Mouse (Mus musculus) limb, embryonic 12.5 days (tissue): ENCODE results near the gene Med9. TPM values are rescaled to one million over a fixed set of nuclear protein-coding genes. Genes with fewer than 3 reads are reported as not detected.

Experiments used
- ATAC-seq: fragments of 200-750 bp; cut with Nextera tagmentation; 2 replicates; pipeline ENCODE4 v1.8.0; 2017; ENCODE audit warnings: low read depth, moderate TSS enrichment; ENCODE audit not compliant: insufficient number of reproducible peaks, insufficient read depth, low FRiP score, low TSS enrichment
- H3K27ac ChIP-seq: fragments of 300-500 bp; sonication (generic); 2 replicates; pipeline ENCODE4 v1.5.1; 2016; ENCODE audit warnings: mild to moderate bottlenecking, moderate library complexity
- H3K27me3 ChIP-seq: fragments of 300-500 bp; sonication (generic); 2 replicates; pipeline ENCODE4 v1.6.1; 2016; ENCODE audit warnings: mild to moderate bottlenecking, moderate library complexity
- H3K36me3 ChIP-seq: fragments of 300-500 bp; sonication (generic); 2 replicates; pipeline ENCODE4 v1.6.1; 2016; ENCODE audit warnings: mild to moderate bottlenecking, moderate library complexity
- H3K4me1 ChIP-seq: fragments of 300-500 bp; sonication (generic); replicated peaks from 2 replicates; pipeline ENCODE4 v1.6.1; 2016
- H3K4me2 ChIP-seq: fragments of 300-500 bp; sonication (generic); 2 replicates; pipeline ENCODE4 v1.6.1; 2016; ENCODE audit warnings: mild to moderate bottlenecking, moderate library complexity
- H3K4me3 ChIP-seq: fragments of 300-500 bp; sonication (generic); replicated peaks from 2 replicates; pipeline ENCODE4 v1.5.1; 2016; ENCODE audit warnings: mild to moderate bottlenecking
- H3K9ac ChIP-seq: fragments of 300-500 bp; sonication (generic); replicated peaks from 2 replicates; pipeline ENCODE4 v1.6.1; 2016; ENCODE audit warnings: mild to moderate bottlenecking, moderate library complexity
- H3K9me3 ChIP-seq: fragments of 300-500 bp; sonication (generic); 2 replicates; pipeline ENCODE4 v1.6.1; 2016; ENCODE audit warnings: mild to moderate bottlenecking, moderate library complexity
- WGBS: fragments of 180-500 bp; shearing (Covaris S2); methylation state at CpG from one replicate; pipeline ENCODE4 v1.1.7; 2016; 5-methylcytosine and 5-hydroxymethylcytosine counted together
- polyA plus RNA-seq: library from polyadenylated mRNA; unstranded; fragments of >200 nt; fragmentation: Nextera tagmentation; extraction: Ambion mirVana; gene quantifications from 2 replicates; pipeline ENCODE4 v1.2.1, GENCODE M21; 2016

The Med9 gene
- 37.7 and 40.7 TPM in 2 replicates for polyA plus RNA-seq

DNA sequence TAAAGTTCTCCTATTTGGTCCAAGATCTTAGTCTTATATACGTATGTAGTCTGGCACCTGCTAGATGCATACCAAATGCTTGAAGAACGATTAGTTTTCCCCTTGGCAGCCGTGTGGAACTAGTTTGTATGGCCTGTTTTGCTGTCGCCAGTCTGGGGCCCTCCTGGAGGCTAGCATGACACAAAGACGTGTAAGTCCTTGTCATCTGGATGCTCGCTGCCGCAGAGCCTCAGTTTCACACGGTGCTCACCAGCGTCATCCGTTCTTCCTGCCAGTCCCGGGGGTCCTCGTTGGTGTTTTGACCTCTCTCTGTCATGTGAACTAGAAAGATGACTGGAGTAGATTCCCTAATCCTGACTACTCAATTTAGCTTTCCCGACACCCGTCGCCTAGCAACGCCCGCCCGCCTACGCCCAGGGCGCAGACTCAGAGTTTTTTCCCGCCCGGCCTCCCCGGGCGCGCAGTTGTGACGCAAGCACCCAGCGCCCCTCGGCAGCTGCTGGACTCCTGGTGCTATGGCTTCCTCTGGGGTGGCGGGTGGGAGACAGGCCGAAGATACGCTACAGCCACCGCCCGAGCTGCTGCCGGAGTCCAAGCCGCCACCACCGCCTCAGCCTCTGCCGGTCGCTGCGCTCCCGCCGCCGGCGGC, at the start of gene Med9:
Gene Med9 (plus strand): TSS at position 455 of the 649 bp plus-strand sequence.
- no peaks in the 10 kb centered on the region; the same call in 1 of the 2 replicates for H3K36me3 ChIP-seq
- 2% methylated on average over 43 of the region's 43 CpGs for WGBS
- H3K4me2 ChIP-seq, result peak within 1 kb of the TSS; percentile 84
- peak; percentile 85 for ATAC-seq
- peak within 1 kb of the TSS; percentile 89 for H3K4me3 ChIP-seq
- H3K27ac ChIP-seq, result peak within 1 kb of the TSS; percentile 67
- H3K9ac ChIP-seq, result peak within 1 kb of the TSS; percentile 96
- peaks cover 16% of the 10 kb centered on the region; the same call in 1 of the 2 replicates for H3K4me1 ChIP-seq
- no peaks in the 10 kb centered on the region for H3K27me3 ChIP-seq
- H3K9me3 ChIP-seq, result no peaks in the 10 kb centered on the region

- no peak for ATAC-seq
- Histone ChIP-seq H3K27ac (no peak overlapping the region), H3K9ac (no peak overlapping the region), H3K27me3 (no peaks in the 10 kb centered on the region), H3K9me3 (no peaks in the 10 kb centered on the region), H3K4me3 (no peak overlapping the region), H3K36me3 (no peaks in the 10 kb centered on the region), H3K4me2 (no peak overlapping the region), H3K4me1 (no peaks in the 10 kb centered on the region)
- WGBS, result 52% methylated on average over 13 of the region's 13 CpGs
Observed at GRCm38 (mm10) chr11:59899711-59900685, 48.0 kb upstream of the Med9 start.

- no peaks in the 10 kb centered on the region for H3K27me3 ChIP-seq
- H3K4me3 ChIP-seq, result no peak overlapping the region
- H3K27ac ChIP-seq, result no peak overlapping the region
- no peaks in the 10 kb centered on the region for H3K4me1 ChIP-seq
- H3K4me2 ChIP-seq, result no peak overlapping the region
- no peak overlapping the region for H3K9ac ChIP-seq
- no peaks in the 10 kb centered on the region for H3K36me3 ChIP-seq
- H3K9me3 ChIP-seq, result no peaks in the 10 kb centered on the region
- 95% methylated on average over 1 of the region's 1 CpGs for WGBS
- no peak for ATAC-seq
Observed at GRCm38 (mm10) chr11:59900995-59901394, 47.0 kb upstream of the Med9 start.

DNA sequence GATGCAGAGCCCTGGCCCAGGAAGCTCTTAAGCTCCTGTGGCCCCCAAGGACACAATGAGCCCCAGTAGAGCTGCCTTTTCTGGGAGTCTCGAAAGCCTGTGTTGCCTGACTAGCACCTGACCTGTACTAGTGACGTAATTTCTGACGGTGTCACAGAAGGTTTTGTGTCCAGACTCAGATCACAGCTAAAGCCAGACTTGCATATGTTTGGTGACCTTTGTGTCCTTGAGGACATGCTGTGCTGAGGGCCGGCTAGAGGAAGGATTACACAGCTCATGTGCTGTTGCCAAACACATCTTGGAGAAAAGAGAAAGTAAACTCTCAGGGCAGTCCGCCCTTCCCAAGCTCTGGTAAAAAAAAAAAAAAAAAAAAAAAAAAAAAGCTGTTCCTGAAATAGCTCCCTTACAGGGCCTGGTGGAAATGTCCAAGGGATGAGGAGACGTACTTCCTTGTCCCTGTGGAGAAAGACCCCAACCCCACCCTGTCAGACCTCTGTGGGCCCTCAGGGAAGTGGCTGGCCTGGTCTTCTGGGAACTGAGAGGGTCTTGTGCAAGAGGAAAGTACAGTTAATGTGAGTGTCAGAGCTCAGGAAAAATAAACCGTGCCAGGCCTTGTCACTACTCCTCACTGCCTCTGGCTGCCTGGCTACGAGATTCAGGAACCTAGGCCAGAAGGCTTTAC, 45.8 kb upstream of the Med9 start:
- H3K27ac ChIP-seq, result 0 out of 2 replicates have a peak overlapping the region, but pooled peaks have one; percentile 17

DNA sequence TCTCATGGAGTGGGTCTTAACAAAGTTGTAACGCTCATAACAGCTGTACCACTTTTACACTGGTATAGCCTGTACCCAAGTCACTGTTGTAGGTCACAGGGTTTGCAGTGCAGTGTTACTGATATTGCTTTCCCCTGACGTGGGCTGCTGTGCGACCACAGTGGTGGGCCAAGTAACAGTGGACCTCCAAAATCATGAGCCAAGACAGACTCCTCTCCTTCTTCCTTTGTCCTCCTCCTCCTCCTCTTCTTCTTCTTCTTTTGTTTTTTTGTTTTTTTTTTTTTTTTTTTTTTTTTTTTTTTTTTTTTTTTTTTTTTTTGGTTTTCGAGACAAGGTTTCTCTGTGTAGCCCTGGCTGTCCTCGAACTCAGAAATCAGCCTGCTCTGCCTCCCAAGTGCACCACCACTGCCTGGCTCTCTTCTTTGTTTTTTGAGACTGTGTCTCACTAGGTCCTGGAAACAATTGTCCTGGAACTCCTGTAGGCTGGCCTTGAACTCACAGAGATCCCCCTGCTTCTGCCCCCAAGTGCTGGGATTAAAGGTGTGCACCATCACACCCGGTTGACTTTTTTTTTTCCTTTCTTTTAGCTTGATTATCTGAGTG, 41.4 kb upstream of the Med9 start:
- H3K36me3 ChIP-seq, result no peaks in the 10 kb centered on the region
- no peak overlapping the region for H3K4me2 ChIP-seq
- no peak for ATAC-seq
- H3K4me3 ChIP-seq, result no peak overlapping the region
- no peak overlapping the region for H3K27ac ChIP-seq
- no peaks in the 10 kb centered on the region for H3K27me3 ChIP-seq
- WGBS, result 83% methylated on average over 6 of the region's 6 CpGs
- H3K4me1 ChIP-seq, result peaks cover 4% of the 10 kb centered on the region; the same call in 1 of the 2 replicates
- no peaks in the 10 kb centered on the region for H3K9me3 ChIP-seq
- H3K9ac ChIP-seq, result no peak overlapping the region

More for the DNA sequence above, 45.8 kb upstream of the Med9 start:
- Histone ChIP-seq H3K4me1 (no peaks in the 10 kb centered on the region), H3K36me3 (no peaks in the 10 kb centered on the region), H3K4me2 (no peak overlapping the region), H3K4me3 (no peak overlapping the region), H3K9ac (no peak overlapping the region), H3K27me3 (no peaks in the 10 kb centered on the region), H3K9me3 (no peaks in the 10 kb centered on the region)
- 72% methylated on average over 8 of the region's 8 CpGs for WGBS
- no peak for ATAC-seq

- H3K27ac ChIP-seq, result no peak overlapping the region
- peaks cover 5% of the 10 kb centered on the region; the same call in 1 of the 2 replicates for H3K4me1 ChIP-seq
- H3K36me3 ChIP-seq, result no peaks in the 10 kb centered on the region
- no peak for ATAC-seq
- no peak overlapping the region for H3K4me2 ChIP-seq
- no peaks in the 10 kb centered on the region for H3K27me3 ChIP-seq
- H3K9ac ChIP-seq, result no peak overlapping the region
- no peak overlapping the region for H3K4me3 ChIP-seq
- H3K9me3 ChIP-seq, result no peaks in the 10 kb centered on the region
- WGBS, result 62% methylated on average over 3 of the region's 3 CpGs
Observed at GRCm38 (mm10) chr11:59908446-59908845, 39.6 kb upstream of the Med9 start.

DNA sequence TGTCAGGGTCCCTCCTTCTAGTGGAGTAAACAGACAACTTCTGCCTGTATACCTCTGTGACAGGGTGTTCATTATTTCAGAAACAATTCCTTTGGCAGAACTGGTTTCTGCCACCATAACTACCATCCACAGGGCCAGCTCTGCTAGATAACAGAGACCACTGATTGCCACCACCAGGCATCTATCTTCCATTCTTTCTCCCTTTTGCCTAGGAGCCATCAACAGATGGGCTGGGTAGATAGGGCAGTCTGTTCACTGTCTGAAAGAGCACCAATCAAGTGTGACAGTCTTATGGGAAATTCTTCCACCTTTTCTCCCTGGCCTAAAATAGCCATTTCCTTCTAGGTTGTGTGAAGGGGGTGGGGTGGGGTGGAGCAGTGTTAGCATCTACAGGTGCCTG, 37.4 kb upstream of the Med9 start:
- Histone ChIP-seq H3K4me3 (no peak overlapping the region), H3K9ac (no peak overlapping the region), H3K36me3 (no peaks in the 10 kb centered on the region), H3K9me3 (no peaks in the 10 kb centered on the region), H3K27me3 (no peaks in the 10 kb centered on the region), H3K27ac (no peak overlapping the region), H3K4me2 (no peak overlapping the region), H3K4me1 (peaks cover 10% of the 10 kb centered on the region; the same call in 1 of the 2 replicates)
- no peak for ATAC-seq

- Histone ChIP-seq H3K27me3 (no peaks in the 10 kb centered on the region), H3K9ac (no peak overlapping the region), H3K4me1 (peaks cover 10% of the 10 kb centered on the region; the same call in 1 of the 2 replicates), H3K27ac (no peak overlapping the region), H3K4me2 (no peak overlapping the region), H3K36me3 (no peaks in the 10 kb centered on the region), H3K9me3 (no peaks in the 10 kb centered on the region), H3K4me3 (no peak overlapping the region)
- no peak for ATAC-seq
- 90% methylated on average over 1 of the region's 1 CpGs for WGBS
Observed at GRCm38 (mm10) chr11:59911523-59911922, 36.5 kb upstream of the Med9 start.

DNA sequence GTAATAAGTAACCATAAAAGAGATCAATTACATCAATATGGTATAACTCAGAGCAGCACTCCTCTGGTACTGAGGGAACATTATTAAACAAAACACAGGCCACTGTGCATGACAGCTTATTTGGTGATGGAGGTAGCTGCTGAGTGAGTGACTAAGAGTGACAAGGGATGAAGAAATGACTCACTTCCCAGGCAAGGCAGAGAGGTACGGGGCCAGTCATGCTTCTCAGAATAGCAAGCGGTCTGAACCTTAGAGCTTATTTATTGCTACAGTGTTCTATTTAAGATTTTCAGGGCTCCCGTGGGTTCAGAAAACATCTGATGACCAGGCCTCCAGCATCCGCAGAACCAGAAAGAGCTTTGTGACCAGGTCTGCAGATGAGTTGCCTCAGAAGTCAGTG, 34.3 kb upstream of the Med9 start:
- Histone ChIP-seq H3K4me2 (no peak overlapping the region), H3K36me3 (no peaks in the 10 kb centered on the region), H3K4me1 (0 out of 2 replicates have a peak, but pooled peaks cover 5% of the 10 kb centered on the region), H3K27me3 (no peaks in the 10 kb centered on the region; the same call in 1 of the 2 replicates), H3K27ac (no peak overlapping the region), H3K4me3 (no peak overlapping the region), H3K9me3 (no peaks in the 10 kb centered on the region), H3K9ac (no peak overlapping the region)
- no peak for ATAC-seq
- WGBS, result 76% methylated on average over 4 of the region's 4 CpGs

DNA sequence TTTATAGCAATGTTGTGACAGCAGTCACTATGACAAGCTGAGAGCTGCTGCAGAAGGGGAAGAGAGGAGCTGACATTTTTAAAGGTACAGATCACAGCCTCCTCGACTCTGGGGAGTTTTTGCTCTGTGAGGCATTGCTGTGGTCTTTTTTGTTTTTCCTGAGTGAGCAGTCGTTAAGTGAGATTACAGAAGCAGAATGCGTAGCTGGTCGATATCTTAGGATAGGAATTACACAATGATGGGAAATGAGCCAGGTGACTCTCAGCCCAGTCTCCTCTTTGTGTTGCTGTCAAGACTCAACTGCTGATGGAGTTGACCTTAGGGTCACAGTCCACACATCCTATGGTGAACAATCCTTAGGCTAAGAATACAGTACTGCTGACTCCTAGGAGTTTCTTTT, 30.0 kb upstream of the Med9 start:
- H3K4me1 ChIP-seq, result 0 out of 2 replicates have a peak, but pooled peaks cover 9% of the 10 kb centered on the region
- WGBS, result 73% methylated on average over 4 of the region's 4 CpGs
- H3K27me3 ChIP-seq, result peaks cover 4% of the 10 kb centered on the region; the same call in 1 of the 2 replicates
- H3K36me3 ChIP-seq, result no peaks in the 10 kb centered on the region
- H3K4me2 ChIP-seq, result no peak overlapping the region
- H3K9ac ChIP-seq, result no peak overlapping the region
- H3K27ac ChIP-seq, result no peak overlapping the region
- no peak for ATAC-seq
- no peaks in the 10 kb centered on the region for H3K9me3 ChIP-seq
- H3K4me3 ChIP-seq, result no peak overlapping the region
